Mouse (Mus musculus) megakaryocyte-erythroid progenitor cell, adult 5-6 weeks (primary cell): ENCODE results near the gene Vezf1. TPM values are rescaled to one million over a fixed set of nuclear protein-coding genes. Genes with fewer than 3 reads are reported as not detected.

ENCODE experiments used
- ATAC-seq: replicated peaks from 2 replicates; pipeline ENCODE4 v1.8.0; 2016; ENCODE audit warnings: mild to moderate bottlenecking, inconsistent platforms; ENCODE audit not compliant: severe bottlenecking, poor library complexity, low FRiP score, low TSS enrichment
- total RNA-seq, 2 experiments: library from RNA; stranded (forward) in 1 of 2; stranded (reverse) in 1 of 2; fragments of 200-1000, 215-1000 nt in 1 of 2; fragments of >200 nt in 1 of 2; fragmentation: Nextera tagmentation in 1 of 2; gene quantifications; 2 replicates each; pipeline ENCODE4 v1.2.3; 2014 to 2017

Vezf1 gene
- total RNA-seq, 2 experiments from 2014 or later: 14.2 to 35.9 TPM

DNA sequence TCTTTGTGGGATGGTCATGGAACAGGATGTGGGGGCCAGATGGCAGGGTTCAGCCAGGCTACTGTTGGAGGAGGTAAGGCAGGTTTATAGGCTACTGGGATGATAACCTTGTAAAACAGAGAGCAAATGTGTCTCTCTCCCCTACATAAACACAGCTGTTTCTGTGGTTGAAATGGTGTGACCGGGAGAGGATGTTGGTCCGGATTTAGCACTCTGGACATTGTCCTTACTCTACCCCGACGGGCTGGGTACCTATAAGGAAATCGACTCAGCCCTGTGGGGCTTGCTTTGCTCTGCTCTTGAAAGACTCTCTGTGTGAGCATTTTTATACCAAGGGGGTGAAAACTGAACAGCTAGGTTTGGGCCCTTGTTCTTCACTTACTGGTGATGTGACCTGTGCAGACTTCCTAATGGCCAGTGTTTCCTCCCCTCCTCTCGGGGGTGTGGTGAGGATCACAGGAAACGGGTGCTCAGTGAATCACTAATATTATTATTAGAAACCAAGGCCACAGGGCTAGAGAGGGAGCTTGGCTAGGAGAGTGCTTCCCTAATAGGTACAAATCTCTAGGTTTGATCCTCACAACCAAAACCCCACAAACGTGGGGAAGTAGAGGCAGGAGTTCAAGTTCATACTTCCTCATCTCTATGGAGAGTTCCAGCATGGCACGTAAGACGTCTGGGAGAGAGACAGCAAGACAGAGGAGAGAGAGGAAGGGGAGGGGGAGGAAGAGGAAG lies 49.4 kb downstream of the Vezf1 start:
- no peak for ATAC-seq

- ATAC-seq: no peak
These were observed 50.0 kb downstream of the Vezf1 start for GRCm38 (mm10) chr11:88118091-88118440.

DNA sequence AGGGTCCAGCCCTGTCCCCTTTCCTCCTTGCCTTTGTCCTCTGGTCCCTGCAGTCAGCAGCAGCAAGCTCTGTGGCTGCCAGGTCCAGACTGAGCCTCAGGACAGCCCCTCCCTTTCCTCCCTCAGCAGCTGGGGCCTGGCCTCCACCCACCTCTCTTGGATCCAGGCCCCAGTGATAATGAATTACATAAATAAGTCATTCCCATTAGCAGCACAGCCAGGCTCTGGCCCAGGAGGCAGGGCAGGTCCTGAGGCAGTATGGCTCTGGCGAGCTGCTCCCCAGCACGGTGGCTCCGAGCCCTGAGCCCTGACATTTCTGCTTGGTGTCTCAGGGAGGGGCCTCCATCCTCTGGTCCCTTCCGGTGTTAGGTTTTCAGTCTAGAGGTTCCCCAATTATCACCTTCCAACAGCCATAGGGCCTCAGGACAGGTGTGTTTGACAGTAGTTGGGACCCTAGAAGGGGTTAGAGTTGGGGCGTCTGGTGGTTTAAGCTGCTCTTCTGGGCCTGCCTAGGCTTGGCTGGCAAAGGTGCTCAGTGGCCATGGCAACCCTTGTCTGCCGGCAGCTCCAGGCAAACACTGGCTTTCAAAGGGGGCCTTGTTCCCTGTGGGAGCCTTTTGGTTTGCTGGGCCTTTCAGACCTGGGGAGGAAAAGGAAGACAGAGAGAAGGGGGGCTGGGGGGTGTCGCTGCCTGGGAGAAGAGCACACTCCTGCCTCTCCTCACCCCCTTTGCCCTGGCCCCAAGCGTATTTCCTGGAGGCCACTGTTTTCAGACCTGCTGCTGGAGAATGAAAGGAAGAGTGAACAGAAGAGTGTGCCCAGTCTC lies 51.0 kb downstream of the Vezf1 start:
- ATAC-seq: peak; percentile 45; the same call in 1 of the 2 replicates

DNA sequence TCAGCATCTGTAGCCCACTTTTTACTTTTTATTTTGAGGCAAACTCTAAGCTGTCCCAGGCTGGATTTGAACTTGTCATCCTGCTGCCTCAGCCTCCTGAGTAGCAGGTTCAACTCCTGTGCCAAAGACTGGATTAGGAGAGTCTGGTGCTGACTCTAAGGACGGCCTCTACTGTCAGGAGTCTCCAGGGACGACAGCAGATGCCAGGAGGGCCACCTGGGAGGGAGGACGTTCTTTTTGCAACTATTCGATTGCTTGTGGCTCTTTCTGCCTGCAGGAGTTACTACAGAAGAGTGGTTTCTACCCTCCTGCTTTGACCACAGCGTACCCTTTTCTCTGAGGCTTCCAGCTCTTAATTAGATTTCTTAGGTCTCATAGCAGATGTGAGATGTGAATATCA lies 54.5 kb downstream of the Vezf1 start:
- no peak for ATAC-seq

GRCm38 (mm10) chr11:88123021-88123420 lies 54.9 kb downstream of the Vezf1 start:
- ATAC-seq: no peak

GRCm38 (mm10) chr11:88123731-88124130 lies 55.7 kb downstream of the Vezf1 start:
- ATAC-seq: no peak

- ATAC-seq: no peak
These were observed 57.4 kb downstream of the Vezf1 start for GRCm38 (mm10) chr11:88125483-88125882.

DNA sequence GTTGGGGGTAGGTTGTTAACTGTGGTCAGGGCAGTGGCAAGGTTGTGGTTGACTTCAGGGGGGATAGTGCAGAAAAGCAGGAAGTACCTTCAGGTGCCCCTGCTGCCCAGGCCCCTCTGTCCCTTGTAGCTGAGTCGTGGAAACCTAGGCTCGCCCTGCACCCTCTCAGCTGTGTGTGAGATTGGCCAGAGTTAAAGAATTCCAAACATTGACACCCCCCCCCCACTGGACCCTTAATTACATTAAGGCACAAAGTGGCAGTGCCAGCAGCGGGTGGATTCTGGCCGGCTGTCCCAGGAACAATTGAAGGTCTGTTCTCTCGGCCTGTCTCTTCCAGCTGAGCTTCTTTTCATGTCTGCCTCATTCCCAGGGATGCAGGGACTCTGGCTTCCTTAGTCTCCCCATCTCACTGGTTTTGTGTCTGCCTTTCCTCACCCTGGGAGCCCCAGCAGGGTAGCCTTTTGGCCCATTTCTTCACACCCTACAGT lies 58.3 kb downstream of the Vezf1 start:
- no peak for ATAC-seq

DNA sequence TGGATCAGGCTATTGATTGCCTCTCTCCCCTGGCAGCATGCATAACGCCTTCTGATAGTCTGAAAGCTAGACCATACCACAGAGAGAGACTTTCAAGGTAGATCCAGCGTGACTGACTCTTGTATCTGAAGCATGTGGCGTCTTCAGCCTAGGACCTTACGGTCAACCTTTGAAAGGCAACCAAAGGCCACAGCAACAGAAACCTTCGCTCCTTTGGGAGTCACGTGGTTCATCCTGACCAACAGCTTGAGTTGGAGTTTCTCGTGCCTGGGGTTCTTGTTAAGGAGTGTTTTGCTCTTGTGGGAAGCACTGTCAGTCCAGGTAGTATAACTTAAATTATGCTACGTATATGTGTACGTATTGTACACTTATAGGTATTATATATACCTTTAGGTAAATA lies 60.4 kb downstream of the Vezf1 start:
- no peak for ATAC-seq

DNA sequence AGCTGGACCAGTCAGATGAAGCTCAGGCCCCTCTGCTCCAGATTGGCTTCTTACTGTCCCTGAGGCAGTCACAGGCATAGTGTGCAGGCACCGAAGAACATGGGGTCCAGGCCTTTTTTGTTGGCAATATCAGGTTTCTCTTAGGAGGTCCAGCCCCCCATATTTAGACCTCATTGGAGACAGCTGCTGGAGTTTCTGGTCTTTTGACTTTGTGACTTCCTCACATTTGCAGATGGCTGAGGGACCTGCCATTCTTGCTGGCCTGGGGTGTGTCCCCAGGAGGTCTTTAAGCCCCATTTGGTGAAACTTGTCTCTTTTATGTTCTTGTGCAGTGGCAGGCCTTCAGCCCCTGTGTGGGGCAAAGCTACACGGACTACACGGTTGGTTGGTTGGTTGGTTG lies 61.2 kb downstream of the Vezf1 start:
- no peak for ATAC-seq

DNA sequence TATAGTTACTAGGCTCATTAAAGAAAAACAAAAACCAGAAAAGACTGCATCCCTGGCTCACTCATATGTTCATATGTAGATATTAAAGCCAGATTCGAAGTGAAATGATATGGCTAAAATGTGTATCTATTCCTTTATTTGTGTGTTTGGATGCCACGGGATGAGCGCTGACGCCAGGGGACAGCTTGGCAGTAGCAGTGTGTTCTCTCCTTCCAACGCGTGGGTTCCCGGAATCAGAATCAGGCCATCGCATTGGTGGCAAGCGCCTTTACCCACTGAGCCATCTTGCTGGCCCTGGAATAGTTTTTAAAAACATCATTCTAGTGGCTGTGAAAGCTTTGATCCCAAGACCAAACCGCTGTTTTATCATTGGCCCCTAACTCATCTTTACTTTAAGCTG lies 61.9 kb downstream of the Vezf1 start:
- ATAC-seq: no peak

DNA sequence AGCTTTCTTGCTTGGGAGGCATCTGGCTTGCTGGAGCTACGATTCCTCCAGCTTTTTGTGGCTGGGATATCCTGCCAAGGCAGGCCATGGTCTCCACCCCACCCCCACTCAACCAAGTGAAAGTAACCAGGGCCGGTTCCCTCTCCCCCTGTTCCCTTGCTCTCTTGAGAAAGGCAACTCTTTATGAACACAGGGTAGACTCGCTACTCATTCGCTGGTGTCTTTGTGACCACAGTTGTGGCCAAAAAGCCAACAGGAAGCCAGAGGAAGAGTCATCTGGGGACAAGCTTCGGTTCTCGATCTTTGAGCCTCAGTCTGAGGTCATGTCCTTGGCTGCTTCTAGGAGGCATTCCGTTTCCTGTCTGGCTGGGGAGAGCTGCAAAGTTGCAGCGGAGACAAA lies 63.8 kb downstream of the Vezf1 start:
- ATAC-seq: peak; percentile 18; the same call in 1 of the 2 replicates

Other genes starting within 250 kb of the Vezf1 start
- not detected in 2 replicates for gene Lpo, start 240.0 kb upstream of the Vezf1 start, total RNA-seq (2014; fragmentation: Nextera tagmentation)
- not detected in 2 replicates for gene Lpo, start 240.0 kb upstream of the Vezf1 start, total RNA-seq (2017)
- 4.3 and 6.8 TPM in 2 replicates for gene Mks1, start 215.1 kb upstream of the Vezf1 start, total RNA-seq (2014; fragmentation: Nextera tagmentation)
- gene Mks1, start 215.1 kb upstream of the Vezf1 start, total RNA-seq (2017): 2.4 and 8.4 TPM in 2 replicates
- not detected in 2 replicates for gene Epx, start 192.7 kb upstream of the Vezf1 start, total RNA-seq (2014; fragmentation: Nextera tagmentation)
- gene Epx, start 192.7 kb upstream of the Vezf1 start, total RNA-seq (2017): 3.9 TPM in 1 of 2 replicates, not detected in the other
- gene Olfr462, start 176.0 kb upstream of the Vezf1 start, total RNA-seq (2014; fragmentation: Nextera tagmentation): not detected in 2 replicates
- not detected in 2 replicates for gene Olfr462, start 176.0 kb upstream of the Vezf1 start, total RNA-seq (2017)
- not detected in 2 replicates for gene Olfr463, start 170.9 kb upstream of the Vezf1 start, total RNA-seq (2014; fragmentation: Nextera tagmentation)
- not detected in 2 replicates for gene Olfr463, start 170.9 kb upstream of the Vezf1 start, total RNA-seq (2017)
- not detected in 2 replicates for gene Olfr464, start 147.3 kb upstream of the Vezf1 start, total RNA-seq (2014; fragmentation: Nextera tagmentation)
- gene Olfr464, start 147.3 kb upstream of the Vezf1 start, total RNA-seq (2017): not detected in 2 replicates
- 18.4 and 30.2 TPM in 2 replicates for gene Dynll2, start 80.7 kb upstream of the Vezf1 start, total RNA-seq (2014; fragmentation: Nextera tagmentation)
- gene Dynll2, start 80.7 kb upstream of the Vezf1 start, total RNA-seq (2017): 9.6 and 26.7 TPM in 2 replicates
- gene Srsf1, start 20.9 kb upstream of the Vezf1 start, total RNA-seq (2014; fragmentation: Nextera tagmentation): 304 and 315 TPM in 2 replicates
- gene Srsf1, start 20.9 kb upstream of the Vezf1 start, total RNA-seq (2017): 750 and 793 TPM in 2 replicates
- 1.7 and 2.3 TPM in 2 replicates for gene Cuedc1, start 29.8 kb downstream of the Vezf1 start, total RNA-seq (2014; fragmentation: Nextera tagmentation)
- gene Cuedc1, start 29.8 kb downstream of the Vezf1 start, total RNA-seq (2017): 0.19 and 2.8 TPM in 2 replicates
- gene Mrps23, start 136.1 kb downstream of the Vezf1 start, total RNA-seq (2014; fragmentation: Nextera tagmentation): 78.6 and 78.8 TPM in 2 replicates
- 58.9 and 154 TPM in 2 replicates for gene Mrps23, start 136.1 kb downstream of the Vezf1 start, total RNA-seq (2017)
- gene Ccdc182, start 225.8 kb downstream of the Vezf1 start, total RNA-seq (2014; fragmentation: Nextera tagmentation): not detected in 2 replicates
- gene Ccdc182, start 225.8 kb downstream of the Vezf1 start, total RNA-seq (2017): not detected in 2 replicates